Mouse (Mus musculus) erythroblast, embryonic 14.5 days (primary cell): ENCODE measurements around the gene Rngtt.

Experiments used
- GATA1 ChIP-seq: IDR thresholded peaks from 2 replicates; pipeline ENCODE4 v1.6.1; 2012; ENCODE audit warnings: low read length, inconsistent platforms, mixed read lengths
- TAL1 ChIP-seq: IDR thresholded peaks from 3 replicates; pipeline ENCODE4 v1.6.1; 2012; ENCODE audit warnings: low read length, inconsistent platforms, mixed read lengths

DNA sequence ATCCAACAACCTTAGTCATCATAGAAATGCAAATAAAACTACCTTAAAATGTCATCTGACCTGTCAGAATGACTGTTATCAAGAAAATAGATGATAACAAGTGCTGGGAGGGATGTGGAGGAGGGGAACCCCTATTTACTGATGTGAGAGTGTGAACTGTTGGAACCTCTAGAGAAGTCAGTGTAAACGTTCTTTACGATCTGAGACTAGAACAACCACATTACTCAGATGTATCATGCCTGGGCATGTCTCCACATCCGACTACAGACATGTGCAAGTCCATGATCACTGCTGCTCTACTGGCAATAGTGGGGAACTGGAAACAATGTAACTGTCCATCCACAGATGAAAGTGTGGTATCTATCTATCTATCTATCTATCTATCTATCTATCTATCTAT, 36.7 kb upstream of the Rngtt start:
- TF ChIP-seq GATA1, result no peak
- no peak for TF ChIP-seq TAL1
